Mouse (Mus musculus) urinary bladder, postnatal 25 days (tissue): ENCODE measurements around the gene Ccdc80.

Experiments
- DNase-seq: peaks from one replicate; pipeline ENCODE4 v3.0.0; 2022; ENCODE audit warnings: low spot score

Gene Ccdc80

DNA sequence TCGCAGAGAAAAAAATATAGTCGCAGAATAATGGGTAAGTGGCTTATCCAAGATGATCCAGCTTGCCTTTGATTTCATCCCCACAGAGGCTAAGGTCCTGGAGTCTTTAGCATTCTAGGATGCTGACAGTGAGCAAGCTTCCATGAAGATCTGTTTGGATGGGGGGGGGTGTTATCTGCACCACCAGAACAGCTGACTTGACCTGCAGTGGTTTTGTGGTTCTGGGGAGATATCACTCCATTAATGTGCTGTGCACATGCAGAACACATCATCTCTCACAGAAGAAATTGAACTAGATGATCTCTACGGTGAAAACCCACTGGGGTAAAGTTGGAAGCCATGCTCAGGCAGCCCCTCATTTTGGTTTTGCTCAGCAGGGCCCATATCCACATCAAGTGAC lies 24.0 kb downstream of the Ccdc80 start:
- no peak for DNase-seq

DNA sequence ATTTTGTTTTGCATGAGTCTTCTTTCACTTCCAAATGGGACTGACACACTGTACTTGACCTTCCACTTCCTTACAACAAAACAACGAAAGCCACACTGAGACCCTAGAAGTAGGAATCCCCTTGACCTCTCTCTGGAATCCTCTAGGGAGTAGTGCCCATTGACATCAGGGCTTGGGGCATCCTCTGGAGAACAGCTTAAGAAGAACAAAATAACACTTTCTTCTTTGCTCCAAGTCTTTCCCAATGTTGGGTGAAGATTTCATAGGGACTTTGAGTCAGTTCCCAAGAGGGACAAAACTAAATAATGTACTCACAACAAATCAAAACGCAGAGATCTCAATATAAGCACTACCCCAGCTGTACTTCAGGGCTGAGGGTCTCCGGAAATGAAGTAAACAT lies 25.6 kb downstream of the Ccdc80 start:
- DNase-seq, result no peak

DNA sequence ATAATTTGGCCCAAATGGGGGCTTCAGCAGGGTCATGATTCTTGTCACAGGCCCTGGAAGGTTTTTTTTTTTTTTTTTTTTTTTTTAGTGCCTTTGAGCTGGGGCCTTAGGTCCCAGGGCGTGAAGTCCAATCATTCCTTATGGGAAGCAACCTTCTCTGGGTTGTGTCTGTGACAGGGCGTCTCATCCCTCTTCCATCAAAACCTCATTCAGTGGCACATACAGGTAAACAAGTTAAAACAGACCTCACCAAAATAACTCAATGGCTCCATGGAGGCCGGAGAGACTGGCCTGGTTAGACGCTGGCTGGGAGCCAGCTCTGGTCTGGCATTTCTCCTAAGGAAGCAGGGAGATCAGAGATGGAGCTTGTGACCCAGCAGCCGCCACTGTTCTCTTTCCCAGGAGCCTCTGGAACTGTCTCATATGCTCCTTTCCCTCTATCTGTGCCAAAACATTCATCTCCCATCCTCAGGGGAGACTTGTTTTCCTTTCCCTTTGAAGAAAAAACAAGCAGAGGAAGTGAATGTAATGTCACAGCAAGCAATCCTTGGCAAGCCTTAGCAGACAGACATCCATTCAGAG lies 27.7 kb downstream of the Ccdc80 start:
- no peak for DNase-seq

DNA sequence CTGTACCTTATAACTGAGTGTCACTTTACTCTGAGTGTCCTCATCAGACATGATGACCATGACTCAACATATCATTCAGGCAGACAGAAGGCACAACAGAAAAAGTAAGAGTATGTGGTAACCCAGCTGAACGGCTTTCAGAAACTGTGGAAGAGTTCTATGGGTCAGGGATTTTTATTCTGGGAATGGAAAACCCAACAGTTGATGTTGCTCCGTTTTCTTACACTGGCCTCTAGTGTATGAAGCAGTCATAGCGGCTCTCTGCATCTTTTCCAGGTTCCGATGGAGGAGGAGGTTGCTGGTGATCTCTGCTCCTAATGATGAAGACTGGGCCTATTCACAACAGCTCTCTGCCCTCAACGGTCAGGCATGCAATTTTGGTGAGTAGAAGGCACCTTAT lies 29.4 kb downstream of the Ccdc80 start:
- no peak for DNase-seq

DNA sequence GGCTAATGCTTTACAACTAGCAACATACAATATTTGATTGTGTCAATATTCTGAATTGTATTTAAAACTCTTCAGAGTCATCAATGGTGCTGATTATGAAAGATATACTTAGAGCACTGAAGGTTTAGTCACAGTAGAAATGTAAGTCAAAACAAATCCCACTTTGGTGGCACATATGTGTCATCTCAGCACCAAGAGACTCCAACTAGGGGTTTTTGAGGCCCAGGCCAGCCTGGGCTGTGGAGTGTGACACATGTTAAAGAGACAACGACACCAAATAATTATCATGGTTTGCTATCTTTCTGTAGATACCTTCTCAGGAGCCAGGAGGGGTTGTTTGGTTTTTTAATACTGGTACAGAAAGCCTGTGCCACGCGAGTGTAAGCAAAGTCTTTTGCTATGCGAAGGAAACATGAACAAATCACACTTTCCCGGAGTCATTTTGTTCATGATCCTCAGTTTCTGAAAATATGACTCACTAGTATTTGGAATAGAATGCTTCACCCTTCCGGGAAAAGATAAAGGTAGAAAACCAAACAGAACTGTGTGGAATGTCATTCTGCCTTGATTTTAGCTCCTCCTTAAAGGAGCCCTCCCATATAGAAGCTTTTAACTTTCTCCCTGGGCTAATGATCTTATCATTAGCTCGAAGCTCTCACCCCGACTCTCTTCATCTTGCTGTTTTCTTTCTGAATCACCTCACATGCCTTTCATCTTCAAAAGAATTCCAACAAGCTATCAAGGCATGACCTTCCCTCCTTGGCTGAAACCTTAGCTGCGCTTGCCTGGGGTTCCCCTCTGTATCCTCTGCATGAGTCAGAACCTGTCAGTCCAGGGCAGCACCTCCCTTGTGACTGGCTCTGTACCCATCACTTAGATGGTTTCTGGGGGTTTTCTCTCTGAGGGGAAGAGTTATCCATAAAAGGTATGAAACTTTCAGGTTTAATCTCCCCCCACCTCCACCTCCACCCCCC lies 31.3 kb downstream of the Ccdc80 start:
- no peak for DNase-seq

- no peak for DNase-seq
Measured at GRCm38 (mm10) chr16:45127936-45128710, 34.9 kb downstream of the Ccdc80 start.

DNA sequence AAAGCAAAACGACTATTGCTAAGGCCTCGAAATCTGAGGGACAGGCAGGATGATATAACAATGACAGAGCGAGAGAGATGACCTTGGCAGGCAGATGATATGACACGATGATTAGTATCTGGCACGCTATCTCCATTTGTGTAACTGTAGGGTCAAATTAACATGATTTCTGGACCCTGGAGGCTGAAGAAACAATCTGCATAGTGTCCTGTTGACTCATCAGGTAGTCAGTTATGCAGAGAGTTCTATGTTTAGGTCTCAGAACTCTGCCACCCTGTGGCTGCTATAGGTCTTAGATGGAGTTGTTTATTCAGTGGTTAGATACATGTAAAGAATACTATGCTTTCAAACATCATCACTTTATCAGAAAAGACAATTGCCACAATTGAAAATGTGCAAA lies 48.5 kb downstream of the Ccdc80 start:
- no peak for DNase-seq

- DNase-seq, result no peak
Measured at GRCm38 (mm10) chr16:45142565-45142964, 49.4 kb downstream of the Ccdc80 start.

DNA sequence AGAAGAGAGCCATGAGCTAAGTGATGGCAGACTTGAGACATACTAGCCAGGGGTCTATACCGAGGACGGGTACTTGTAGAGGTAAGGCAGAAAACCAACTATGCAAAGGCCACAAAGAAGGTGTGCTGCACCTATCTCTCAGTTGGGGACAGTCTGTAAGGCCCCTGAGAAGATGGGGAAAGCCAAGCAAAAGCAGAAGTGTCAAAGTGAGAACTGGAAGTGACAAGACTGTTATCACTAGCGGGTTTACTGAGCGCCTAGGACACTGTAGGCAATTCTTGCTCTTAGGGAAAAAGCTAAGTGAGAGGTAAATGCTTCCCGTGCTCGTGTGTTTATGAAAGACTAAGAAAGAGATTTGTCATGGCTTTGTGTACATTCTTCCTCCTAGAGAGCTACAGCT lies 51.9 kb downstream of the Ccdc80 start:
- DNase-seq, result no peak

DNA sequence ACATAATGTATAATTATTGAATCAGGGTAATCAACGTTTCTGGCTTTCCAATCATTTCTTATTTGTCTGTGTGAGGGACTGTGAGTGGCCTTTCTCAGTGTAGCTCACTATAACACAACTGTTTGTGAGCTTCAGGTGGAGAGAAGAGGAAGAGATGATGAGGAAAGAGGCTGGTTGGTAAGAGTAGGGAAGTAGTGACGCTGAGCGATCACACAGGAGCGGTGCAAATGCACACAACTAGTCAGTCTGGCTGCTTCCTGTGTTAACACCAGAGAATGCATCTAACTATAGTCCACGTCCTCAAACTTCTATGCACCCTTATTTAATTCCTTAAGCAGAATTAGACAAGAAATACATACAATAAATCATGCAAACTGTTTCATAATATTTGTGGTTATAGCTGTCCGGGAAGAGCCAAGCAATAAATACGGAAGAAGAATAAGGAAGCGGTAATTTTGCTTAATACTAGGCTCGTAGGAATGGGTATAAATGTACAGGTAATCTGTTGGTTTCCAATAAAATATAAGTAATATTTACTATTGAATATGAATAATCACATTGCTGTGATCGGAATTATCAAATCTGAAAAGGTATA lies 55.4 kb downstream of the Ccdc80 start:
- no peak for DNase-seq

- no peak for DNase-seq
Measured at GRCm38 (mm10) chr16:45154741-45155250, 61.6 kb downstream of the Ccdc80 start.

DNA sequence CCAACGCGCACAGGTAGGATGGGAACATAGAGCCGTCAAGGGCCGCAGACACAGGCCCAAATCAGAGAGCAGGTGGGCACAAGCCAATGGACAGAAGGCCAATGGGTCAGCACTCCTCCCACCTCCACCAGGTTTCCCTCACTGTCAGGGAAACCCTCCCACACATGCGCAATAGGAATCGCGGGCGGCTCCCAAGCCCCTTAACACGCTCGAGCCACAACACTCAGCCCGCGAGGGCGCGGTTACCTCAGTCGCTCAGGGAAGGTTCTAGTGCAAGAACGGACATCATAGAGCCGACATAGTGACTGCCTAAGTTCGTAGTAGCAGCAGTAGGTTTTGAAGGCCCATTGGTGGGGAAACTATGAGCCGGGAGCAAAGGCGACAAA lies 64.9 kb downstream of the Ccdc80 start:
- DNase-seq, result peak; percentile 69

DNA sequence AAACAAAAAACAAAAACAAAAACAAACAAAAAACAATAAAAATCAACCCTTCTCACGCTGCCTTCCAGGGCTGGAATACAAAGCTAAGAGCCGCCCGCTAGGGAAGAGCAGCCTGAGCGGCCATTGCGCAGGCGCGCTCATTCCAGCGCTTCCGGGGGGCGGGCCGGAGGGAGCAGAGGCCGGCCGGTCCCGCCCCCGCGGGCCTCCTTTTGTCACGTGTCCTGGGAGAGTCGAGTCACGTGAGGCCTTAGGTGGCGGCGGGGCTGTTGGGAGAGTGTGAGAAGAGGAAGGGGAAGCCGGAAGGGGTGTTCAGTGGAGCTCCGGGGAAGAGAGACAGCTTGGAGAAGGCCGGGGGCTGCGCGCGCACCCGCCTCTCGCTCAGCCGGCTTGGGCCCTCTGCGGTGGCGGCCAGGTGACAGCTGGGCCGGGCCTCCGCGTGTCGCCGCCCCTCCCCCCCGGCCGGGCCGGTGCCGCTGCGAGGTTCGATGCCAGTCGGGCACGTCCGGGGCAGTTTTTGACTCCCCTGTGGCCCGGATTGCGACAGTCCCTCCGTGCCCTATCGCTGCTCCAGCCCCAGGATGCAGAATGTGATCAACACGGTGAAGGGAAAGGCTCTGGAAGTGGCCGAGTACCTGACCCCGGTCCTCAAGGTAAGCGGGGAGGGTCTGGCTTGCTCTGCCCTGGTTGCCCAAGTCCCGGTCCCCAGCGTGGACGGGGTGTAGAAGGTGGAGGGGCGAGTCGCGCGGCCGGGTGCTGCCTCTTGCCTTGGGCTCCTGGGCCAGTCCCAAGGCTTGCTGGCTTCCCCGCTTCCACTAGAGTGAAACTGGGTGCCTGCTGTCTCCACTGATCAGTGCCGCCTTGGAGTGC lies 65.6 kb downstream of the Ccdc80 start, which contains the start of the genes Slc35a5 and Atg3:
TSS of gene Slc35a5 (minus strand) at position 185 of the 867 bp plus-strand sequence.
TSS of gene Atg3 (plus strand) at position 264 of the 867 bp plus-strand sequence.
- DNase-seq, result peak; percentile 91

DNA sequence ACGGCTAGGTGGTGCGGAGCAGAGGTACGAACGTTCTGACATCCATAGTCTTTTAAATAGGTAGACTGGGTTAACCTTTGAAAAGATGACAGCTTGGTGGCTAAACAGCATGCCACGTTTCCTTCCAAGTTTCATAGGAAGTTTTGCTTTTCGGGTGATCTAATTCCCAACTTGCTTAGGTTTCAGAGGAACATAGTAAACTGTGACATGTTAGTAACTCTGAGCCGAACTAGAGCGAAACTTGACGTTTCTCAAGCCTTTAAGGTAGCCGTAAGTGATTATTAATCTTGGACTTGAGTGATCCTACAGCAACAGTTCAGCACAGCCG lies 66.2 kb downstream of the Ccdc80 start:
- DNase-seq, result no peak
